Mouse (Mus musculus) intestine, postnatal 0 days (tissue): ENCODE results near the gene Gpatch1. TPM values are rescaled to one million over a fixed set of nuclear protein-coding genes. Genes with fewer than 3 reads are reported as not detected.

ENCODE experiments used
- ATAC-seq: fragments of 200-750 bp; cut with Nextera tagmentation; 2 replicates; pipeline ENCODE4 v1.8.0; 2017; ENCODE audit warnings: mild to moderate bottlenecking, moderate TSS enrichment, moderate library complexity
- H3K27ac ChIP-seq: fragments of 300-500 bp; sonication (generic); 2 replicates; pipeline ENCODE4 v1.5.1; 2014; ENCODE audit warnings: mild to moderate bottlenecking, low read depth, low read length, moderate library complexity
- H3K27me3 ChIP-seq: fragments of 300-500 bp; sonication (generic); replicated peaks from 2 replicates; pipeline ENCODE4 v1.6.1; 2014; ENCODE audit warnings: low read length, mixed read lengths; ENCODE audit not compliant: control insufficient read depth, insufficient read depth
- H3K36me3 ChIP-seq: fragments of 300-500 bp; sonication (generic); 2 replicates; pipeline ENCODE4 v1.6.1; 2014; ENCODE audit warnings: mild to moderate bottlenecking, moderate library complexity; ENCODE audit not compliant: control insufficient read depth, insufficient read depth
- H3K4me1 ChIP-seq: fragments of 300-500 bp; sonication (generic); replicated peaks from 2 replicates; pipeline ENCODE4 v1.6.1; 2014; ENCODE audit warnings: antibody characterized with exemption, low read length, mixed read lengths; ENCODE audit not compliant: control insufficient read depth, insufficient read depth
- H3K4me2 ChIP-seq: fragments of 300-500 bp; sonication (generic); replicated peaks from 2 replicates; pipeline ENCODE4 v1.6.1; 2014; ENCODE audit warnings: low read depth, mild to moderate bottlenecking, moderate library complexity
- H3K4me3 ChIP-seq: fragments of 300-500 bp; sonication (generic); 2 replicates; pipeline ENCODE4 v1.5.1; 2014; ENCODE audit warnings: low read depth, low read length
- H3K9ac ChIP-seq: fragments of 300-500 bp; sonication (generic); 2 replicates; pipeline ENCODE4 v1.6.1; 2014; ENCODE audit warnings: mild to moderate bottlenecking, low read depth, low read length
- H3K9me3 ChIP-seq: fragments of 300-500 bp; sonication (generic); 2 replicates; pipeline ENCODE4 v1.6.1; 2016; ENCODE audit warnings: mixed run types; ENCODE audit not compliant: control insufficient read depth
- CTCF ChIP-seq: sonication (generic); IDR thresholded peaks from 2 replicates; pipeline ENCODE4 v1.5.1; 2016; ENCODE audit warnings: low read depth, mild to moderate bottlenecking, control low read depth, antibody characterized with exemption, moderate library complexity
- WGBS: fragments of 180-500 bp; shearing (Covaris S2); extraction: QIAGEN DNeasy Blood & Tissue Kit; methylation state at CpG from one replicate; pipeline ENCODE4 v1.1.7; 2014; 5-methylcytosine and 5-hydroxymethylcytosine counted together
- polyA plus RNA-seq: library from polyadenylated mRNA; unstranded; fragments of >200 nt; fragmentation: Nextera tagmentation; extraction: Ambion mirVana; gene quantifications from 2 replicates; pipeline ENCODE4 v1.2.1, GENCODE M21; 2015

Gene Gpatch1
- polyA plus RNA-seq, 1 experiment from 2014 or later, result 8.6 TPM

- H3K4me2 ChIP-seq, result no peak overlapping the region
- no peak overlapping the region for H3K4me3 ChIP-seq
- ATAC-seq, result no peak
- no peaks in the 10 kb centered on the region for H3K4me1 ChIP-seq
- peaks cover 68% of the 10 kb centered on the region for H3K36me3 ChIP-seq
- no peak overlapping the region for H3K27ac ChIP-seq
- TF ChIP-seq CTCF, result peak; percentile 60
- H3K9ac ChIP-seq, result no peak overlapping the region
- no peaks in the 10 kb centered on the region for H3K27me3 ChIP-seq
- 88% methylated on average over 5 of the region's 5 CpGs for WGBS
- H3K9me3 ChIP-seq, result no peaks in the 10 kb centered on the region
These were observed 20.4 kb downstream of the Gpatch1 start for GRCm38 (mm10) chr7:35297886-35298285.

DNA sequence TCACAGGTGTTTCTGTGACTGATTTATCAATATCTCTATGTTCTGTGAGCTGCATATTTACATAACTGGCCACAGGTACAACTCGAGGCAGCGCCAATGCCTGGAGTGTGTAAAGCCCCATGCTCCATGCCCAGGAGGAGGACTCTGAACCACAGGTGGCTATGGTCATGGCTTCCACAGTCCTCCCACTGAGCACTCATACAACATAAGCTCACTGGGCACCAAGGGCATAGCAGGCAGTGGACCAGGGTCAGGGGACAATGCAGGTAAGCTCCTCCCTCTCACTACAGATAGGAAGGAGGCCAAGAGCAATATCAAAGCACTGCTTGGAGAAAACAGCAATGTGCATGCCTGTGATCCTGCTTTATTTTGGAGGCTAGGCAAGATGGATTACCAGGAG lies 22.6 kb downstream of the Gpatch1 start:
- Histone ChIP-seq H3K4me3 (no peak overlapping the region), H3K9me3 (no peaks in the 10 kb centered on the region), H3K4me1 (no peaks in the 10 kb centered on the region), H3K27me3 (no peaks in the 10 kb centered on the region), H3K27ac (no peak overlapping the region), H3K4me2 (no peak overlapping the region), H3K9ac (no peak overlapping the region), H3K36me3 (peaks cover 68% of the 10 kb centered on the region)
- ATAC-seq, result no peak
- 88% methylated on average over 2 of the region's 2 CpGs for WGBS
- TF ChIP-seq CTCF, result no peak

DNA sequence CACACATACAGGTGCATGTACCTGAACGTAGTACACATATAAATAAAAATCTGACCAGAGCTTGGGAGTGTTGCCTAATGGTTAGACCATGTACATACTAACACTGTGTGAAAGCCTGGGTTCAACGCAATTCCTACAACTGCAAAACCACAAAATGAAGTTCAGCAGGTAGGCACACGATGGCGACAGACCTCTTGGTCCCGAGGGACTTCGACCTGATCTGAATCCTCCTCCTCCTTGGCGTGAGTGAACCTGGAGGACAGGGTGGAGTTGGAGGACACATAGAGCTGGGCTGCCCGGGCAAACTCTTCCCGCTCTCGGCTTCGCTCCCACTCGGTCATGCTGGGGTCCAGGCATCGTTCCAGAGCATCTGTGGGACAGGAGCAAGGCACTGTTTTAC lies 24.8 kb downstream of the Gpatch1 start:
- ATAC-seq, result peak; percentile 25; the same call in 1 of the 2 replicates
- TF ChIP-seq CTCF, result peak; percentile 59
- H3K4me1 ChIP-seq, result no peaks in the 10 kb centered on the region
- no peak overlapping the region for H3K9ac ChIP-seq
- WGBS, result 87% methylated on average over 13 of the region's 13 CpGs
- no peaks in the 10 kb centered on the region for H3K27me3 ChIP-seq
- no peak overlapping the region for H3K27ac ChIP-seq
- H3K9me3 ChIP-seq, result no peaks in the 10 kb centered on the region
- H3K36me3 ChIP-seq, result peaks cover 73% of the 10 kb centered on the region
- no peak overlapping the region for H3K4me2 ChIP-seq
- no peak overlapping the region for H3K4me3 ChIP-seq

GRCm38 (mm10) chr7:35278933-35279332 lies 39.3 kb downstream of the Gpatch1 start:
- Histone ChIP-seq H3K9ac (no peak overlapping the region), H3K36me3 (peaks cover 69% of the 10 kb centered on the region), H3K4me2 (no peak overlapping the region), H3K4me3 (no peak overlapping the region), H3K4me1 (no peaks in the 10 kb centered on the region), H3K9me3 (peaks cover 14% of the 10 kb centered on the region; the same call in 1 of the 2 replicates), H3K27ac (no peak overlapping the region), H3K27me3 (no peaks in the 10 kb centered on the region)
- WGBS, result 90% methylated on average over 3 of the region's 3 CpGs
- no peak for TF ChIP-seq CTCF
- no peak for ATAC-seq

GRCm38 (mm10) chr7:35277433-35277832 lies 40.8 kb downstream of the Gpatch1 start:
- H3K4me3 ChIP-seq, result no peak overlapping the region
- H3K27ac ChIP-seq, result no peak overlapping the region
- peaks cover 14% of the 10 kb centered on the region; the same call in 1 of the 2 replicates for H3K9me3 ChIP-seq
- no peak overlapping the region for H3K9ac ChIP-seq
- no peak for ATAC-seq
- no peak for TF ChIP-seq CTCF
- WGBS, result 79% methylated on average over 4 of the region's 4 CpGs
- peaks cover 54% of the 10 kb centered on the region for H3K36me3 ChIP-seq
- H3K27me3 ChIP-seq, result no peaks in the 10 kb centered on the region
- H3K4me1 ChIP-seq, result no peaks in the 10 kb centered on the region
- no peak overlapping the region for H3K4me2 ChIP-seq

DNA sequence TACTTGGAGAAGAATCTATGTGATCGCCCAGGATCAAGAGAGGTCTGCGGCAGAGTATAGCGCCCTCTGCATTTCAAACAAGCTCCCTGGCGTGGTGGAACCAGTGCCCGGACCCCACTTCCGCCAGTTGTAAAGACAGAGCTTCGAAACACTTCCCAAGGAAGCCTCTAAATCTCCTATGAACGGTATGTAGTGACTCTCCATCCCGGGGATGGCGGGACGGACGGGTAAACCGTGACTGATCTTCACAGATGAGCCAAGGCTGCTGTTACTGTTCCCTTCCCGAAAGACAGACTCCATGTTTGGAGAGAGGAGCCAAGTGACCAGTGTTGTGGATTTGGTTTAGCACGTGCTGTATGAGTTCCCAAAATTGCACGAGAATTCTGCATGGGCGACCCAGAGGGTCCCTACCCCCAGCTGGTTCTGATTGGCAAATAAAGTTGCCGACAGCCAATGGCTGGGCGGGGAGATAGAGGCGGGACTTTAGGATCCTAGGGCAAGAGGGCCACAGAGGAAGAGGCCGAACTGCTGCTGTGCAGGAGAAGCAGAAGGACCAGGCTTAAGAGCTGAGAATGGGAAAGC lies 48.7 kb downstream of the Gpatch1 start:
- peak overlapping the region; percentile 32; the same call in 1 of the 2 replicates for H3K9ac ChIP-seq
- H3K36me3 ChIP-seq, result no peaks in the 10 kb centered on the region
- H3K4me1 ChIP-seq, result no peaks in the 10 kb centered on the region
- no peak overlapping the region for H3K27ac ChIP-seq
- peak; percentile 71 for TF ChIP-seq CTCF
- peak overlapping the region; percentile 32 for H3K4me3 ChIP-seq
- H3K9me3 ChIP-seq, result 0 out of 2 replicates have a peak, but pooled peaks cover 4% of the 10 kb centered on the region
- peak; percentile 74 for ATAC-seq
- no peaks in the 10 kb centered on the region for H3K27me3 ChIP-seq
- 4% methylated on average over 21 of the region's 21 CpGs for WGBS
- peak overlapping the region; percentile 69 for H3K4me2 ChIP-seq

GRCm38 (mm10) chr7:35267841-35268240 lies 50.4 kb downstream of the Gpatch1 start:
- Histone ChIP-seq H3K36me3 (no peaks in the 10 kb centered on the region), H3K27ac (no peak overlapping the region), H3K27me3 (no peaks in the 10 kb centered on the region), H3K9ac (no peak overlapping the region), H3K9me3 (no peaks in the 10 kb centered on the region), H3K4me1 (0 out of 2 replicates have a peak, but pooled peaks cover 5% of the 10 kb centered on the region), H3K4me2 (no peak overlapping the region), H3K4me3 (no peak overlapping the region)
- 73% methylated on average over 5 of the region's 5 CpGs for WGBS
- no peak for ATAC-seq
- peak; percentile 42 for TF ChIP-seq CTCF
